Mouse (Mus musculus) liver, embryonic 13.5 days (tissue): ENCODE data around the gene Csad. TPM values are rescaled to one million over a fixed set of nuclear protein-coding genes. Genes with fewer than 3 reads are reported as not detected.

ENCODE experiments used
- ATAC-seq: fragments of 200-750 bp; cut with Nextera tagmentation; 2 replicates; pipeline ENCODE4 v1.8.0; 2017; ENCODE audit warnings: low read depth, mild to moderate bottlenecking, moderate number of reproducible peaks, moderate library complexity
- DNase-seq: peaks from one replicate; pipeline ENCODE4 v3.0.0; 2022
- H3K27ac ChIP-seq: fragments of 300-500 bp; sonication (generic); 2 replicates; pipeline ENCODE4 v1.5.1; 2015; ENCODE audit warnings: moderate library complexity, mild to moderate bottlenecking, inconsistent platforms
- H3K27me3 ChIP-seq: fragments of 300-500 bp; sonication (generic); 2 replicates; pipeline ENCODE4 v1.6.1; 2015; ENCODE audit warnings: mild to moderate bottlenecking, inconsistent platforms
- H3K36me3 ChIP-seq: fragments of 300-500 bp; sonication (generic); 2 replicates; pipeline ENCODE4 v1.6.1; 2015; ENCODE audit warnings: mild to moderate bottlenecking, inconsistent platforms
- H3K4me1 ChIP-seq: fragments of 300-500 bp; sonication (generic); replicated peaks from 2 replicates; pipeline ENCODE4 v1.6.1; 2015; ENCODE audit warnings: inconsistent platforms
- H3K4me2 ChIP-seq: fragments of 300-500 bp; sonication (generic); 2 replicates; pipeline ENCODE4 v1.6.1; 2015; ENCODE audit warnings: inconsistent platforms, mild to moderate bottlenecking, moderate library complexity
- H3K4me3 ChIP-seq: fragments of 300-500 bp; sonication (generic); replicated peaks from 2 replicates; pipeline ENCODE4 v1.5.1; 2015; ENCODE audit warnings: mild to moderate bottlenecking, inconsistent platforms
- H3K9ac ChIP-seq: fragments of 300-500 bp; sonication (generic); 2 replicates; pipeline ENCODE4 v1.6.1; 2015; ENCODE audit warnings: mild to moderate bottlenecking, inconsistent platforms
- H3K9me3 ChIP-seq: fragments of 300-500 bp; sonication (generic); replicated peaks from 2 replicates; pipeline ENCODE4 v1.6.1; 2016; ENCODE audit warnings: inconsistent platforms
- WGBS: fragments of 180-500 bp; shearing (Covaris S2); methylation state at CpG from one replicate; pipeline ENCODE4 v1.1.7; 2015; ENCODE audit not compliant: insufficient replicate concordance; 5-methylcytosine and 5-hydroxymethylcytosine counted together
- polyA plus RNA-seq: library from polyadenylated mRNA; unstranded; fragments of >200 nt; fragmentation: Nextera tagmentation; extraction: Ambion mirVana; gene quantifications from 2 replicates; pipeline ENCODE4 v1.2.1, GENCODE M21; 2015

The Csad gene
- polyA plus RNA-seq, 1 experiment from 2014 or later: 22.0 TPM

- no peak for ATAC-seq
- WGBS: 43% methylated on average over 4 of the region's 4 CpGs
Observed at GRCm38 (mm10) chr15:102194439-102194838, 10.1 kb downstream of the Csad start.

GRCm38 (mm10) chr15:102193652-102194051 is 10.9 kb downstream of the Csad start:
- Histone ChIP-seq H3K4me3 (no peak overlapping the region), H3K27ac (peak overlapping the region; percentile 56; the same call in 1 of the 2 replicates), H3K9me3 (no peaks in the 10 kb centered on the region), H3K4me1 (peaks cover 39% of the 10 kb centered on the region), H3K36me3 (no peaks in the 10 kb centered on the region), H3K4me2 (no peak overlapping the region), H3K27me3 (no peaks in the 10 kb centered on the region), H3K9ac (no peak overlapping the region)
- WGBS: 60% methylated on average over 4 of the region's 4 CpGs
- ATAC-seq (no peak), DNase-seq (no peak)

More at GRCm38 (mm10) chr15:102194439-102194838, 10.1 kb downstream of the Csad start:
- no peak for DNase-seq
- peak overlapping the region; percentile 56; the same call in 1 of the 2 replicates for H3K27ac ChIP-seq
- H3K4me1 ChIP-seq: peaks cover 35% of the 10 kb centered on the region
- no peak overlapping the region for H3K4me3 ChIP-seq
- H3K36me3 ChIP-seq: no peaks in the 10 kb centered on the region
- H3K4me2 ChIP-seq: no peak overlapping the region
- H3K9me3 ChIP-seq: no peaks in the 10 kb centered on the region
- no peak overlapping the region for H3K9ac ChIP-seq
- no peaks in the 10 kb centered on the region for H3K27me3 ChIP-seq

GRCm38 (mm10) chr15:102192820-102193386 is 11.6 kb downstream of the Csad start:
- H3K27ac ChIP-seq: peak overlapping the region; percentile 68
- H3K9ac ChIP-seq: no peak overlapping the region
- H3K27me3 ChIP-seq: no peaks in the 10 kb centered on the region
- 12% methylated on average over 5 of the region's 5 CpGs for WGBS
- H3K4me2 ChIP-seq: no peak overlapping the region
- no peak for DNase-seq
- H3K36me3 ChIP-seq: no peaks in the 10 kb centered on the region
- no peak for ATAC-seq
- H3K9me3 ChIP-seq: no peaks in the 10 kb centered on the region
- no peak overlapping the region for H3K4me3 ChIP-seq
- H3K4me1 ChIP-seq: peaks cover 46% of the 10 kb centered on the region

GRCm38 (mm10) chr15:102192271-102192812 is 12.2 kb downstream of the Csad start:
- DNase-seq: no peak
- no peak for ATAC-seq
- no peaks in the 10 kb centered on the region for H3K27me3 ChIP-seq
- no peak overlapping the region for H3K4me2 ChIP-seq
- no peaks in the 10 kb centered on the region for H3K36me3 ChIP-seq
- H3K4me3 ChIP-seq: no peak overlapping the region
- 36% methylated on average over 7 of the region's 7 CpGs for WGBS
- peaks cover 48% of the 10 kb centered on the region for H3K4me1 ChIP-seq
- H3K9me3 ChIP-seq: no peaks in the 10 kb centered on the region
- peak overlapping the region; percentile 68 for H3K27ac ChIP-seq
- H3K9ac ChIP-seq: no peak overlapping the region

GRCm38 (mm10) chr15:102191699-102192098 is 12.8 kb downstream of the Csad start:
- Histone ChIP-seq H3K27me3 (no peaks in the 10 kb centered on the region), H3K4me3 (no peak overlapping the region), H3K27ac (peak overlapping the region; percentile 68), H3K9ac (no peak overlapping the region), H3K36me3 (no peaks in the 10 kb centered on the region), H3K9me3 (no peaks in the 10 kb centered on the region), H3K4me1 (peaks cover 48% of the 10 kb centered on the region), H3K4me2 (no peak overlapping the region)
- 58% methylated on average over 7 of the region's 7 CpGs for WGBS
- no peak for DNase-seq
- peak; percentile 50 for ATAC-seq

- ATAC-seq (no peak), DNase-seq (no peak)
- H3K27ac ChIP-seq: peak overlapping the region; percentile 29; the same call in 1 of the 2 replicates
- H3K27me3 ChIP-seq: no peaks in the 10 kb centered on the region
- H3K9ac ChIP-seq: no peak overlapping the region
- 0 out of 2 replicates have a peak, but pooled peaks cover 4% of the 10 kb centered on the region for H3K36me3 ChIP-seq
- peaks cover 38% of the 10 kb centered on the region for H3K4me1 ChIP-seq
- 57% methylated on average over 6 of the region's 6 CpGs for WGBS
- 0 out of 2 replicates have a peak overlapping the region, but pooled peaks have one; percentile 21 for H3K4me2 ChIP-seq
- H3K9me3 ChIP-seq: no peaks in the 10 kb centered on the region
- H3K4me3 ChIP-seq: no peak overlapping the region
Observed at GRCm38 (mm10) chr15:102188883-102189282, 15.6 kb downstream of the Csad start.

- no peaks in the 10 kb centered on the region for H3K9me3 ChIP-seq
- H3K36me3 ChIP-seq: 0 out of 2 replicates have a peak, but pooled peaks cover 4% of the 10 kb centered on the region
- ATAC-seq (no peak), DNase-seq (no peak)
- 74% methylated on average over 10 of the region's 10 CpGs for WGBS
- 0 out of 2 replicates have a peak overlapping the region, but pooled peaks have one; percentile 38 for H3K9ac ChIP-seq
- peaks cover 35% of the 10 kb centered on the region for H3K4me1 ChIP-seq
- 0 out of 2 replicates have a peak overlapping the region, but pooled peaks have one; percentile 21 for H3K4me2 ChIP-seq
- H3K27ac ChIP-seq: no peak overlapping the region
- no peaks in the 10 kb centered on the region for H3K27me3 ChIP-seq
- no peak overlapping the region for H3K4me3 ChIP-seq
Observed at GRCm38 (mm10) chr15:102188096-102188495, 16.4 kb downstream of the Csad start.

- no peak for DNase-seq
- no peaks in the 10 kb centered on the region for H3K9me3 ChIP-seq
- H3K9ac ChIP-seq: no peak overlapping the region
- no peaks in the 10 kb centered on the region for H3K27me3 ChIP-seq
- H3K36me3 ChIP-seq: 0 out of 2 replicates have a peak, but pooled peaks cover 4% of the 10 kb centered on the region
- peak overlapping the region; percentile 43; the same call in 1 of the 2 replicates for H3K27ac ChIP-seq
- ATAC-seq: peak; percentile 52
- no peak overlapping the region for H3K4me3 ChIP-seq
- H3K4me1 ChIP-seq: peaks cover 22% of the 10 kb centered on the region
- no peak overlapping the region for H3K4me2 ChIP-seq
- WGBS: 70% methylated on average over 11 of the region's 11 CpGs
Observed at GRCm38 (mm10) chr15:102186239-102186638, 18.3 kb downstream of the Csad start.

GRCm38 (mm10) chr15:102183076-102183475 is 21.4 kb downstream of the Csad start:
- ATAC-seq: no peak
- Histone ChIP-seq H3K27me3 (no peaks in the 10 kb centered on the region), H3K27ac (no peak overlapping the region), H3K4me1 (peaks cover 11% of the 10 kb centered on the region), H3K9me3 (no peaks in the 10 kb centered on the region), H3K9ac (no peak overlapping the region), H3K4me3 (no peak overlapping the region), H3K4me2 (no peak overlapping the region), H3K36me3 (0 out of 2 replicates have a peak, but pooled peaks cover 4% of the 10 kb centered on the region)
- no peak for DNase-seq
- WGBS: 72% methylated on average over 3 of the region's 3 CpGs

GRCm38 (mm10) chr15:102179924-102180323 is 24.6 kb downstream of the Csad start:
- H3K9me3 ChIP-seq: no peaks in the 10 kb centered on the region
- no peaks in the 10 kb centered on the region for H3K27me3 ChIP-seq
- no peak overlapping the region for H3K4me2 ChIP-seq
- 82% methylated on average over 14 of the region's 14 CpGs for WGBS
- no peak overlapping the region for H3K4me3 ChIP-seq
- DNase-seq: no peak
- ATAC-seq: no peak
- H3K27ac ChIP-seq: no peak overlapping the region
- peaks cover 28% of the 10 kb centered on the region for H3K4me1 ChIP-seq
- no peak overlapping the region for H3K9ac ChIP-seq
- peaks cover 8% of the 10 kb centered on the region; the same call in 1 of the 2 replicates for H3K36me3 ChIP-seq

GRCm38 (mm10) chr15:102179106-102179505 is 25.4 kb downstream of the Csad start:
- H3K27ac ChIP-seq: no peak overlapping the region
- ATAC-seq: no peak
- H3K36me3 ChIP-seq: peaks cover 4% of the 10 kb centered on the region; the same call in 1 of the 2 replicates
- H3K9ac ChIP-seq: no peak overlapping the region
- peaks cover 28% of the 10 kb centered on the region for H3K4me1 ChIP-seq
- H3K27me3 ChIP-seq: no peaks in the 10 kb centered on the region
- H3K4me3 ChIP-seq: no peak overlapping the region
- 77% methylated on average over 9 of the region's 9 CpGs for WGBS
- no peaks in the 10 kb centered on the region for H3K9me3 ChIP-seq
- H3K4me2 ChIP-seq: no peak overlapping the region
- no peak for DNase-seq
